Mouse (Mus musculus) gonadal fat pad, adult 2 months (tissue): ENCODE results near the gene Bcas3. TPM values are rescaled to one million over a fixed set of nuclear protein-coding genes. Genes with fewer than 3 reads are reported as not detected.

Source experiments
- DNase-seq: peaks from one replicate; pipeline ENCODE4 v3.0.0-alpha.2; 2012; ENCODE audit warnings: low read depth
- polyA plus RNA-seq: library from polyadenylated mRNA; depleted of rRNA; stranded (reverse); fragments of >200 nt; gene quantifications from 2 replicates; pipeline ENCODE4 v1.2.3, GENCODE M21; 2012

The Bcas3 gene
- polyA plus RNA-seq, 1 experiment: 46.8 TPM

DNA sequence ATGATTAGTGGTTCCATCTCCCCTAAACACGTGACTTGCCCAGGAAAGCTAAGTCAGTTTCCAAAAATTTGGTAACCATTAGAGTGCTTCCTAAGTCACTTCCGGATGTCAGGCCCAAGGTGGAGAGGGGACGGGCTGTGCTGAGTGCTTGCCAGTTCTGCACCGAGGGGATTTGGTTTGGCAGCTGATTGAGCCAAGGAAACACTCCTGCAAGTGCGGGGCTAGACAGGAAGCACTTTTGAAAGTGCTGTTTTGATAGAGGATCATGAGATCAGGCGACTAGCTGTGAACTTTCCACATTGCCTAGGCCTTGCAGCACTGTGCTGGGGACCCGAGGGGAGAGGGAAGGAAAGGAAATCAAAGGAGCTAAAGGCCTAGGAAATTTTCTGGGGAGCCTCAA, 262.5 kb downstream of the Bcas3 start:
- no peak for DNase-seq

DNA sequence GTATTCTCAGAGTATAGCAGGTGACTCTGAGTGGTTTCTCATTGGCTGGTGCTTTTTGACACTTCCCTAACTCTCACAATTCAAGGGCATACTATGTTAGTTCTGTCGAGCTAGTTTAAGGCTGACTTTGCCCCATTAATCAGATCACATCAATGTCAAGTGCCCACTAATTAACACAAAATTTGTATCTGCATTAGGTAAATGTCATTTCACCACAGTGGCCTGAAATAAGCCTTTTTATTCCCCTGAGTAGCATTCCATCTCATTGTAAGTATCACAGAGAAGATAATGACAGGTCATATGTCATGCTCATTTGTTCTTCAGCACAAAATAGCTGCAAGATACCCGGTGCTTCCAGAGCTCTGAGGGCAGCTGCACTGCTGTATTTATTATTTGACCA, 268.5 kb downstream of the Bcas3 start:
- no peak for DNase-seq

DNA sequence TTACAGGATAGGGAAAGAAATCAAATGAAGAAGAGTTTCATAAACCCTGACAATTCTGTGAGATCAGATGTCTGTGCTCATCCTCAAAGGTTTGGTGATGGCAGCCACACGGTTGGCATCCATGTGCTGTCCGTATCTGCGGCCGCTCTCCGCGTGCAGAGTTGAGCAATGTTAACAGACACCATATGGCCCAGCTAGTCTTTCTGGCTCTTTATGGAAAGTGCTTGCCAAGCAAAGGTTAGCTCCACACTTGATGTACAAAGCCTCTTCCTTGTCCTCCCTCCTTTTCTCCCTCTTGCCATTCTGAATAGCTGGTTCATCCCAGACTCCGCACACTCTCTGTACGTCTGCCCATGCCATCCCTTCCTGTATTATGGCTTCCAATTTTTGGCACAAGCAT, 269.0 kb downstream of the Bcas3 start:
- DNase-seq: no peak

DNA sequence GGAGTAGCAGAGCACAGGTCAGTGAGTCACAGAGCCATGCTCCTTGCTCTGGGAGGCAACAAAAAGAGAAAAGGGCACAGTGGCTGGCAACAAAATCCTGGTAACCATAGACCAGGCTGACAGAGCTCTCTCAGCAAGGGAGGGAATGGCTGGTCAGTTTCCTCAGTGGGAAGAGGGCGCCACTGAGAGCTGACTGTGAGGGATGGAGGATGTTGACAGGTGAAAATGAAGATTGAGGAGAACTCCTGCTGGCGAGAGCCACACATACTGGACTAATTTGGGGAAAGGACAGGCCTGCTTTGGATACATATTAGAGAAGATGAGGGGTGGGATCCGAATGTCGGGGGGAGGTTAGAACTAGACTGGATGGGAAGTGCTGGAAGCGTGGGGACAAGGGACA, 272.2 kb downstream of the Bcas3 start:
- DNase-seq: no peak

DNA sequence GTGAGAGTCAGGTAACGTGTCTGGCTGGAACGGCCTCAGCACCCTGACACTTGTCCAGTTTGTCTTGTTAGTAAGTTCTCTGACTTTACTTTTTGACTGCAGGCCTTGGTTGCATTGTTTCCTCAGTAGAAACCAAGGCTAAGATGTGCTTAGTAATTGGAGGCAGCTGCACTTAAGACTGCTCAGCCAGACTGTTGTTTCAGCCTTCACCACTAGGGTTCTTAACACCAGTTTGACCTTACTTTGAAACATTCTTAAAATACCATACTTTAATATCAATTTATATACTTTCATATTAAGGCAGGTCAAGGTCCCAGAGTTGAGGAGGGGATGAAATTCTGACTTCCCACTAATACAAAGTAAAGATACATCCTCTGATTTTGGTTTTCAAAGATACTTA, 273.9 kb downstream of the Bcas3 start:
- no peak for DNase-seq

DNA sequence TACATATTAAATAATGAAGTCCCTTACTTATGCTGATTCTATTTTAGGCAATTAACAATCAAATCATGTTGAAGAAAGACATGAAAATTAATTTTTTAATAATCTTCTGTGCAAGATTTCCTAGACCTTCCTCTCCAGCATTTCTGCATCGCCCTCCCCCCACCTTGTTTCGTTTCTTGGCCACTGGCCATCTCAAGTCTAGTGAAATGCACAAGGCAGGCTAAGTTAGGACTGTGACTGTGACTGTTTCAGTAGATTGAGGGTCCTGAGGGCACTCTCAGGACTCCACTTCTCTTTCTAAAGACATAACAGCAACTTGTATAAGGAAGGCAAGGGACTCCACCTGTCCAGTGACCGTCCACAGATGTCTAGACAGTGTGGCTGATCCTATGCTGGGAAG, 274.4 kb downstream of the Bcas3 start:
- DNase-seq: no peak

DNA sequence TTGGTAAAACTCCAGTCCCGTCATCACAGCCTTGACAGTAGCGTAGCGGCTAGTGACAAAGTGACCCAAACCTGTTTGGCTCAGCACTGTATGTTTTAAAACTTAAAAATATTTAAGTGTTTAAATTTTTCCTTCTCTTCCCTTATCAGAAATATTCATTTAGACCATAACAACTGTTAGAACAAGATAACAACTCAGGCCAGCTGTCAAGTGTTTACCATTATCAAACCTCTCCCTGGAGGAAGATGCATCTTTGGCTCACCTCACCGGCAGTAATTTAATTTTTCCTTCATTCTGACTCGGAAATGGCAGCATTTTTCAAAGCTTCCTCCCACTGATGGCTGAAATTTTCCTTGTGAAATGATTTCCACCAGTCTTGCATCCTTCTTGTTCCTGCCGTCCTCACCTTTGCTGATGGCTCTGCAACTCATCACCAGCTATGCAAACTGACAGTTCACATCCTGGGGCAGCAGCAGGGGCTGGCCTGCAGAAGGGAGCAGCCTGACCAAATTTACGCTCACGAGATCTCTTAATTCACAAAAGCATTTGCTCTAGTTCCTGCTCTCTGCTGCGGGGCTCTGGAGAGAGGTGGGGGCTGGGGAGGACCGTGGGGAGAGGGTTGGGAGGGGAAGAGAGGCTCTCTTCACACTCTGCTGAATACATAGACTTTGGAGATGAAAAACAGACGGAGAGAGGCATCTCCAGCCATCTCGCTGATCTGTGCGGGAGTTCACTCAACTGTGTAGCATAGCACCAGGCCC, 275.5 kb downstream of the Bcas3 start:
- DNase-seq: no peak

DNA sequence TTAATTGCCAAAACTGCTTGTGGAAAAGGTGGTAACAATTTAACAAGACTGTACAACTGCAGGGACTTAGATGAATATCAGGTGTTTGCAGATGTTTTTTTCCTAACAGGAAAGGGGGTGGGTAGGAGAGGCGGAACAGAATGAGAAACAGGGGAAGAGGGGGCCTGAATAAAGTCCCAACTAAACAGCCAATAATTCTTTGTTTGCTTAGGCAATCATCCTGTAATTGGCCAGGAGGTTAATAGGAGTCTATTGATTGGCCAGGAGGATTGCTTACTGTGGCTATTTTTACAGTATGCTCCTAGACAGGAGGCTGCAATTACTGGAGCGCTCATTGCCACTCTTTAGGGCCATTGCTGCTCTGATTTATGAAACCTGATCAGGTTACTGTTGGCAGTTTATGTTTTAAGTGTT, 279.6 kb downstream of the Bcas3 start:
- no peak for DNase-seq

DNA sequence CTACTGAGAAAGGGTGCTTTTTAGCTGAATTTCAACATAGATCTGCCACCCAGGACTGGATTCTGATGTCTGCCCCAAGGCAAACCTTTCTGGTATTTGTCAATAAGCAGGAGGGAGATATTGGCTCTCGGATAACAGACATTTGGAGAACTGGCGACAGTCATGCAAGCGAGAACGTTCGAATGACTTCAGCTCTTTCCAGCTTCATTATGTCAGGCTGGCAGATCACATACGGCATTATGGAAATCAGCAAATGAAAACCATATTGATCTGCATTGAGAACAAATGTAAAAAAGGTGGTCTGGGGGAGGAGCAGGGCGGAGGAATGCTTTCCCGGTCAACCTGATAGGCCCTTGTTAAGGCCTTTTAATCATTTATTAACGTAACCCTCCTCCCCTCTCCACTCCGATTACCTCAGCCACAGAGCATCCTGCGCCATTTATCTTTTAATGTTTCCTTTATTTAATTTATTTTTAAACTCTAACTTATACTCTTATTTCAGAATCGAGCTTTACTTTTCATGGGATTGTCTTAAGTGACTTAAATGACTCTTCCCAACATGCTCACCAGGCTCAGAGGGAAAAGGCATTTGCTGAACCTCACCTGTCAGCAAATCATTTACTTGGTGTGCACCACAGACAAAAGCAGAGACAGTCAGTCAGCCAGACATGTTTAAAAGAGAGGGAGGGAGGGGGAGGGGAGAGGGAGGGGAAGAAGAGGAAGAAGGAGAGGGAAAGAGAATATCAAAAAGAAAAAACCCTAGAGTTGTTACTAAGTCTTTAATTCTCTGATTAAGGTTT, 285.9 kb downstream of the Bcas3 start:
- no peak for DNase-seq

DNA sequence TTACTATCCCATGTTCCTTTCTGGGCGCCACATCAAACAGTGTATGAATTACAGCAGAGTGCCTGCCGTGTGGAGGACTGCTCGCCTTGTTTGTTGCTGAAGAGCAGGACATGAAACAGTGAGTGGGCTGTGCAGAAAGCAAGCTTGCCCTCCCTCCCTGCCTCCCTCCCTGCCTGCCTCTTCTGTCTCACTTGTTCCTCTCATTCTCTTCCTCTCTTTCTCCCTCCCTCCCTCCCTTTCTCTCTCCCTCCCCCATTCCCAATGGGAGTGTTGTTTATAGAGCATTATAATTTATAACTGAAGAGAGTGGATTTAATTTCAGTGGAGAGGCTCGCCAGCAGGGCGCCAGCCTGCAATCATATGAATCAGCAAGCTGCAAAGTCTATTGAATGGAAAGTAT, 287.7 kb downstream of the Bcas3 start:
- no peak for DNase-seq

DNA sequence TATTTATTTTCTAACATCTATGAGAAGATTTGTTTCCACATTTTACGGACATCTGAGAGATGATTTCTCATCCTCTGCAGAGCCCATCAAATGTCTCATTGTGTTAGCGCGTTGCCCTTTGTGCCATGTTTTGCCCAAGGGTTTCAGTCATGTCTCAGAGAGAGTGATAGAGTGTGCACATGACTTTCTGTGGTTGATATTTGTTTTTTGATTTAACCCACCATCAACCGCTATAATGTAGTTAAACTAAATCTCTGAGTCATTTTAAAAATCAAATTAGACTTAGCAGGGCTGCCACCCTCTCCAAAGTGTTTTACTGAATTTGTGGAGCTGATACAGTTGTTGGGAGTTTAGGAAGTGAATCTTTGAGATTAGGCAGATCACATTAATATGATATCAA, 288.5 kb downstream of the Bcas3 start:
- DNase-seq: no peak

DNA sequence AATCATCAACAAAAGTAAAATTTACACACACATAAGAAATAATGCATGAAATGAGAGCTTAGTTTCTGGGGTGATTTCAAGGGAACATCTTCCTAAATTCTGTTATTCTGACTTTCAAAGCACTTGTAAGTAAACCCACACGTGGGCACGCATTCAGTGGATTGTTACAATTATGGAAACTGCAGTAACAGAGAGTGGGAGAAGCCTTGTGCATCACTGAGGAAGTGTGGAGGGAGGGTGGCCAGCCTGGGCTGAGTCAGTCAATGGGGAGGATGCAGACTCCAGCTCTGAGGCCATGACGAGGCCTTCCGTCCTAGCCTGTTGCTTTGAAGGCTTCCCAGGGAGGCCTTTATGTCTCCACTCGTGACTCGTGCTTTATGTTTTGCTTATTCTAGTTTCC, 289.6 kb downstream of the Bcas3 start:
- no peak for DNase-seq

DNA sequence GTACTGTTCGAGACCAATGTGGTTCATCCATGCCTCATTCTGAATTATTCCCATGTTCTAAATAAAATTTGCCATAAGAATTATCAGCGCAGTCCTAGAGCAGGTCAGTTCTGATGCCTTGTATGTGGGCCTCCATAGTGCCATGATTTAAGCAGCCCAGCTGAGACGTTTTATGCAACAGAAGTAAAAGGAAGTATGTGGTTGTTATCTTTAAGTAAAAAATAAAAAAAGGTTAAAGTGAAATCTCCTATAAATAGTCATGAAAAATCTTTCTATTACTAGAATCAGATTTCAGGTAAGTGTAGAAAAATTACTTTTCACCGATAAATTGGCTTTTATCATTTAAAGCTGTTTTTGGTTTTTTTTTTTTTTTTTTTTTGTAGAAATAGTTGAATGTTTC, 290.1 kb downstream of the Bcas3 start:
- DNase-seq: no peak

DNA sequence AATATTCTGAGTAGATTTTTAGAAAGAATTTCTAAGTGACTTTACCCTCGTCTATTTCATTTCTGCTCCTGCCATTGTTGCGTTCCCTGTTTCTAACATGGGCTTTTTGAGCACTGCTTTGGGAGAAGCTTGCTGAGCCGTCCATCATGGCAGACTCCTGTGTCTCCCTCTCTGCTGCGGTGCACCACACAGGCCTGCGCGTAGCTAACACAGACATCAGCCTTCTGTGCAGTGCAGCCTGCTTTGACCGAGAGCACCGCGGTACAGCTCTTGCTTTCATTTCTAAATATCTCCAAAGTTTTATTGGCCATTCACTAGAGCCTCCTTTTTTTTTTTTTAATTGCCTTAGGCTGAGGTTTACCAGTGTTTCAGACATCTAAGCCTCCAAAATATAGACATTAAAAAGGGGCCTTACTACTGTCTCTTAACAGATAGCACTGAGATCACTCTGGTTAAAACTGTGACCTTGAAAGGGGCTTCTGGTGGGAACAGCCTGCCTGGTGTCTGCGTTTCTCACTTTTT, 290.6 kb downstream of the Bcas3 start:
- no peak for DNase-seq

DNA sequence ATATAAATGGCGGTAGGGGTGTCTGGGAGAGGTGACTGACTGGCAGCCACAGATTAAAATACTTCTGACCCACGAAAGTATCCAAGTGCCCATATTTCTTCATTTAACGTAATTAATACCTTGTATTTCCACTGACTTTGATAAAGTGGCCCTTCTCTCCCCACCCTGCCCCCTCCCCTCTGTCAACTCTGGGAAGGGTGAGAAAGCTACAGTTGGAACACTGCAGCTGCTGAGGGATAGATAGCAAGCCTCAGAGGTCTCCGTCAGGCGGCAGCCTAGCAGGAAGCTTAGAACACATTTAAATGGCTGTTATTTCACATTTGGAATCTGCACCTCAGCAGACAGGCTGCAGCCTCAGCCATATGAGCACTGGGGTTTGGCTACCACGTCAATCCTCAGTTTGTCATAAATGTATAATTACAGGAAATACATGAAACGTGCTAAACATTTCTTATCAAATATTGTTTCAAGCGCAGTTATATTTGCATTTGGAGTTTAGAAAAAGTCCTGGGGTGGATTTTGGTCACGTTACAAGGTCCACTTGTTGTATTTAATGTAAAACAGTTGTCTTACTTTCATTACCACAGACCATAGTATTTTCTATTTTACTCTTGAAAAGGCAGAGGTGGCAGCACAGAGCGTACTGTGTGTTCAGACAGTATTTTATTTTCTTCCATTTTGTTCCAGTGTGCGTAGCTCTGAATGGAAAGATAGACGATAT, 291.2 kb downstream of the Bcas3 start:
- DNase-seq: no peak

DNA sequence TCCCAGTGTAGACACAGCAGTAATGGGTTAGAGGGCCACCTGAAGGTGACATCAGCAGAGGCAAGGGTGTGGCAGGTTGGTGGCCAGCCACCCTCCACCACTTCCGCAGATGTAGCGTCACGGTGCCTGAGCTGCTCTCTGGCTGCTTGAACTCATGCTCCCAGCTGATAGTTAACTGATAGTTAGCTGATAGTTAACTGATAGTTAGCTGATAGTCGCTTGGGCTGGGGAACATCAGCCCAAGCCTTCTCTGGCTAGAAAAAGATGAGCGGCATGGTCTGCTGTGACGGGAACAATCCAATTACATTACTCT, 291.7 kb downstream of the Bcas3 start:
- DNase-seq: no peak

DNA sequence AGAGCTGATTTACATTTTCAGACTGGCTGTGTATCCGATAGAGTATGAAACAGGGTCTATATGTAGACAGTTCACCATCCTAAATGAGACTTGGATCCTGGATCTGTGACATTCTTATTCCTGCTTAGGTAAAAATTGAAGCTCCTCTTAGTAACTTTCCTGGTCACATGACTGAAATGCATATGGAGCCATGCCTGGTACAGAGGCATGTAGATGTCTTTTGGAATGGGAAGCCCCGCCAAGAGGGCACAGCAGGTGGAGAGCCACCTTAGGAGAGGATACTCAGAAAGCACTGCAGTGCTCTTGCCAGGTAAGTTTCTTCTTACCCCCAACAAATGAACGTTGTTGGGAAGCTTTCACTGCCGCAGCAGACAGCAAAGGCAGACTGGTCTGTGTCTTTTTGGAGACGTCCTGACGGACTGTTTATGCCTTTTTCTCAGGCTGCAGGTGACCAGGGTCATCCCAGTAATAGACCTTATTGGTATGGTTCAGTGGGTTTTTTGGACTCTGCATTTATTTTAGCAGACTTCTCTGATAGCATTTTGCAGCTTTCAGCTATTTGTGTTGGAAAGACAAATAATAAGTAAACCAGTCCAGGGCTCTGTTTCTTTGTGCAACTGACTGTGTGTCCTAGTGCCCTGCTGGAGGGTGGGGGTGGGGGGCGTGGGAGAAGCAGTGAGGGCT, 292.3 kb downstream of the Bcas3 start:
- DNase-seq: no peak

DNA sequence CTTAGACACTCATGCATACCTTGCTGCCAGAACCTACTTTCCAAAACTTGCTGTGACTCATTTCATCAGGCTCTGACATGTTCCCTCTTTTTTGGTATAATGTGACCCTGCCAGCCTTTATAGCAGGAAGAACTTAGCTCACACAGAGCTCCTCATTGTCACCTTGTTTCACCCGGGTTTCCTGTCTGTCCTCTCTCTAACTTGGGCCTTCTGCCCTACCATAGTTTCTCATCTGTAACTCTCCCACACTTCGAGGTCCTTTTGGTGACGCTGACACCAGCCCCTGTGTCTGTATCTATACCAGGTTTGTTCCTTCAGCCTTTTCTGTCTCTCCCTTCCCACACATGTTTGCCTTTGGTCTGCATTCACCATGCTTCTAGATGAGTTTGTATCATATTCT, 295.9 kb downstream of the Bcas3 start:
- DNase-seq: no peak

DNA sequence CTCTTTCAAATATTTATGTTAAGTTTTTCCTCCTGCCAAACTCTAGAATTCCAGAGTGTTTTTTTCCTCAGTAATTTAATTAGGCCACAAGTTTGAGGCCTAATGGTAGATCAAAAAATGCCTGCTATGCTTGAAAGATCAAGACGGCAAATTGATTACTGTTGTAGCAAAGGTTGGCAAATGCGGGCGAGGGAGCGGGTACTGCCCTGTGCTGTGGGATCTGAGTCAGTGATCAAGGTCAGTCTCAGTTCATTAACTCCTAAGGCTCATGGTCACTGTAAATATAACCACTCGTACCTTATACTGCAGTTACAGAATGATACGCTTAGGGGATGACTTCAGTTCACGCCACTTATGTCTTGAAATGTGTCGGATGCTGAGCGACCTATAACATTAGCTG, 296.4 kb downstream of the Bcas3 start:
- no peak for DNase-seq

DNA sequence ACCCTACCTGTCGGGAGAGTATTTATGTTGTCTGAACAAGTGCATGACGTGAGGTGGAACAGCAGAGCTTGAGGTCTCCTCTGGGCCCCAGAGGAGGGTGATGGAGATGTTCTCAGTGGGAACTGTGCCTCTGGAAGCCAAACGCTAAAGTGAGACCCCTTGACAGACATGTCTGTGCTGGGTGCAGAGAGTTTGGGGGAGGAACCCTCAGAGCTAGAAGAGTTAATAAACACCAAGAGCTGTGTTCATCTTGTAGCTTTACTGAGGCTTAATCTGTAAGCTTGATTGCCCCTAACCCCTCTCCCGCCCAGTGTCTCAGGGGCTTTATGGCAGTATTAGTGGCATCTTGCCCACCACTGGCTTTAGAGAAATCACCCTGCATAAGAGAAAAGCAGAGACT, 304.5 kb downstream of the Bcas3 start:
- no peak for DNase-seq

DNA sequence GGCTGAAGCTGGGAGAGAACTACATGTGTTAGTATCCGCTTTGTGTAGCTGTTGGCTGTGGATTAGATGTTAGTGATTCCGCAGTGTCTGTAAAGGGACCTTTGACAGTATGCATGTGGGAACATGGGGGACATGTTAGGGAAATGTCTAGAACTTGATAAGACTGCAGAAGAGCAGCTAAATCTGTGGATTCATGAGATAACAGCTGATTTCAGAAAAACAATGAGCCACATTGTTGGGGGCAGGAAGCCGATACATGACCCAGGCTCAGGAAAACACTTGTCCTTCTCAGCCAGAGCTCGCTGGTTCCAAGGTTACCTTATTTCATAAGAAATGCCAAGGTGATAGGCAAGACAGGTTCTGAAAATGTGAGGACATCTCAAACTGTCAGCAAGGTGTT, 307.3 kb downstream of the Bcas3 start:
- no peak for DNase-seq

DNA sequence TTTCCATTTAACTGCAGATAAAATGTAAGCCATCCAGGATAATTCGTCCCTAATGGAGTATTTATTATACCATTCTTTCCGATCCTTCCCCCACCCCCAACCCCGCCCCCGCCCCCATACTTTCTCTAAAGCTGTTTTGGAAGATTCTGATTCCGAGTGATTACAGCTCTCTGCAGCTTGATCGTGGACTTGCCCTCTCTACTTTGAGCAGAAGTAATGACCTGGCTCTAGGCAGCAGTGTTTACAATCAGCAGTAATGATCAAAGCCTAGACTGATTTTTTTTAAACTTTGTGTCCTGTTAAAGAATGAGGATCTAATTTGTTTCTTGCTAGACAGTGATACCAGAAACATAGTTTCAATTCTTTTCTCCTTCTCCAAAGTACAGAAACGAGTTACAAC, 314.2 kb downstream of the Bcas3 start:
- no peak for DNase-seq
